Mouse (Mus musculus): Measurements from ENCODE around the gene Lyrm2.

Lyrm2 gene

DNA sequence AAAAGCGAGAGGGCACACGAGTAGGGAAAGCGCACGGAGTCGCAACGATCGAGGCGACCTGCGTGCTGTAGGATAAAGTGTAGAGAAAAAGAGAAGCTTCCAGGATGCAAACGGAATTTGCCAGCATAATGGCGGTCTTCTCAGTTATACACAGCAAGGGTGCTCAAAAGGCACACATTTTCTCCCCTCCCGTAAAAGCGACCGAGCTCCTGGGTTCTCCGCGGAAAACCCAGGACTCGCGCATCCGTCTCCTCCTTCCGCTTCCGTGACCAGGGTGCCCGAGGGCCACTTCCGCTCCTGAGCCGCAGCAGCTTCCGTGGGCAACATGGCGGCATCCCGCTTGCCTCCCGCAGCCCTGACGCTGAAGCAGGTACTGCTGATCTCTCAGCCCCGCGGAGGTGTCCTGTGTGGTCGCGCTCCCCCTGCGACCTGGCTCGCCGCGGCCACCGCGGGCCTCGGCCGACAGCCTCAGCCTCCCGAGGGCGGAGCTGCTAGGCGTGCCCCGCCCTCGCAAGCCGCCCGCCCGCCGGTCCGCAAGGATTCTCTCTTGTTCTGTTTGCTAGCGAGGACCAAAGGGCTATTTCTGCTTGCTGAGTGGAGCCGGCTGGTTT lies at the start of gene Lyrm2:
Lyrm2 (plus strand) TSS at position 288 of the 611 bp plus-strand sequence.
- peak; percentile 63 for DNase-seq (ENCODE audit: low spot score in 2 of 2)

DNA sequence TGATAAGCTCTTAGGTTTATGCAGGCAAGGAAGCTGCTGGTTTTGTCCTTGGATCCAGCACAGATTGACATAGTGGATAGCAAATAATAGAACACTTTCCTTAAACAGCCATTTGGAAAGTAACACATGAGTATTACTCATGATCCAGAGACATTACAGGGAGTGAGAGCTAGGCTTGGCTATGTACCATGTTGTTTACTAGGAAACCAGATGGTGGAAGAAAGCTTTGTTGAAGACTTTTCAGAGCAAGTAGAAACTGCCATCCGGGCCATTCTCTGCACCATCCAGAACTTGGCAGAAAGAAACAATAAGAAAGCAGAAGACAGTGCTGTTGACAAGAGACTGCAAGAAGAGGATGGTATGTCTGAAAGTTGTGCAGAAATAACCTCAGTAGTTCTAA lies 49.3 kb upstream of the Lyrm2 start:
- no peak for DNase-seq (ENCODE audit: low spot score in 2 of 2)

DNA sequence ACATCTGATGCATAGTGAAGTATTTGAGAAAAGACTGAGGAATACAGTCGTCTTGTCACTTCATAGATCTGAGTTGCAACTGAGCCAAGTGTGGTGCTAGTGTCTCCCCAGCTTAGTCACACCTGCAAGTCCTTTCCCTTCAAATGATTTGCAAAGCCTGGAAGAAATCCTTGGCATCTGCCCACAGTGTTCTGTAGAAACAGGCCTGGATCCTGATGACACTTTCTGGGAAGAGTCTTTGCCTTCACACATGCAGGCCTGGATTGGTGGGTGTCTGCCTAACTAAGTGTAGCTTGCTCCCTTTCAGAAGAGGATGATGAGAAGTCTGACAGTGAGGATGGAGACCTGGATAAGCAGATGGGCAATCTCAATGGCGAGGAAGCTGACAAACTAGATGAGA lies 42.6 kb upstream of the Lyrm2 start:
- peak in 1 of 2 experiments; percentile 14 for DNase-seq (ENCODE audit: low spot score in 2 of 2)

DNA sequence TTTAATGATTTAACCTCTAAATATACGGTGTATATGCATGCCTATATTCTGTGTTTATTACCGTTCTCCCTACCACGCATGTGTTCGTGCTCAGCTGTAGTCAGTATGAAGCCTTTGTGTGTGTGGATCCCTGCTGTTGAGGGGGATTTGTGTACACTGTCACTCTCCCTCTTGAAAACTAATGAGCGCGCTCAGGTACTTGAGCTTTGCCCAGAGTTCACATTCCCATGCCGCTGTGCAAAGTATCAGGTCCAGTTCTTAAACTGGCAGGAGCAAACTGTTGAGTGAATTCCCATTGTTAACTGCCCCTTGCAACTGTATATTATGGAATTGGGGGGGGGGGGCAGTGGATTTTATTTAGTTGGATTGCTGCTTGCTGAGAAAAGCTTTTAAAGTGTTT lies 32.6 kb upstream of the Lyrm2 start:
- DNase-seq (ENCODE audit: low spot score in 2 of 2): no peak

DNA sequence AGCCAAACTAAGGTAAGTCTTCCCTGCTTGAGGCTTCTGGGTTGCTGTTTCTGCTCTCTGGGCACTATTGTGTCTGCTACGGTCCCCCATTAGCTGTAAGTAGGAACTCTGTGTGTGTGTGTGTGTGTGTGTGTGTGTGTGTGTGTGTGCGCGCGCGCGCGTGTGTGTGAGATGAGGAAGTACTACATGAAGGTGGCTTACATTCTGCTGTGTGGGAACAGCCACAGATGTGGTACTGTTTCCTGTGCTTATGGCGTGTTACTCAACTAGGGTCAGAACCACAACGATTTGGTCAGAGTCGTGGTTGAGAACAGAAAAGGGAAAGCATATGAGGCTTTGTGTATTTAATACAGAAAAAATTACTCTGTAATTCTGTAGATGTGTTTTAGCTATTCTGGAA lies 32.0 kb upstream of the Lyrm2 start:
- no peak for DNase-seq (ENCODE audit: low spot score in 2 of 2)

DNA sequence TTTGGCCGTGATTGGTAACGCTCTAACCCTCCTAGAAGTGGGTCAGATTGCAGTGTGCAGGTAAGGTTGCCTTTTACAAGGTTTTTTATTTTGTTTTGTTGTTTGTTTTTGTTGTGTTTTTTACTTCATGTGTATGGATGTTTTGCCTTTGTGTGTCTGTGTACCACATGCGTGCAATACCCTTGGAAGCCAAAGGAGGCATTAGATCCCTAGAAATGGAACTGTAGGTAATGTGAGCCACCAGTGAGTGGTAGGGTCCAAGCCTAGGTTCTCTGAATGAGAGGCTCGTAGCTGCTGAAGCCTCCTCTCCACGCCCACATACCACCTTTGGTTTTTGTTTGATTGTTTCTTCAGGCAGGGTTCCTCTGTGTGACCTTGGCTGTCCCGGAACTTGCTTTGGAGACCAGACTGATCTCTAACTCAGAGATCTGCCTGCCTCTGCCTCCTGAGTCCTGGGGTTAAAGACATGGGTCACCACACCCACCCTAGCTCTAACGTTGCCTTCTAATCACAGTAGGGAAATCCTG lies 29.7 kb upstream of the Lyrm2 start:
- DNase-seq (ENCODE audit: low spot score in 2 of 2): no peak

DNA sequence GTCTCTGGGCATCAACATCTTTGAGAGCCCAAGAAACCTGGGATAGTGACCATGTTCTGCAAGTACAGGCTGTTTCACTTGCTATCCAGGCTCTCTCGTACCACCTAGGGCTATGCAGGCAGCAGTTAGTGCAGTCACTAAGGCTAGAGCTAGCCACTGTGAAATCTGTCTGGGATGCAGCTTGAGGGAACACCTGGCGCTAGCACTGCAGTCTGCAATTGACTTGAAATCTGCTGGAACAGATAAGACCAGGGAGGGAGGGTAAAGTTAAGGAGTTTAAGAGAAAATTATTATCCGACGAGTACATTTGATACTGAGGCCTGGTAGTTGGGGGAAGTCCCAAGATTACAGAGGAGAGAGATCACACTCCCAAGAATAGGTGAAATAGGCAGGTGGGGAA lies 20.1 kb upstream of the Lyrm2 start:
- DNase-seq (ENCODE audit: low spot score in 2 of 2): no peak

DNA sequence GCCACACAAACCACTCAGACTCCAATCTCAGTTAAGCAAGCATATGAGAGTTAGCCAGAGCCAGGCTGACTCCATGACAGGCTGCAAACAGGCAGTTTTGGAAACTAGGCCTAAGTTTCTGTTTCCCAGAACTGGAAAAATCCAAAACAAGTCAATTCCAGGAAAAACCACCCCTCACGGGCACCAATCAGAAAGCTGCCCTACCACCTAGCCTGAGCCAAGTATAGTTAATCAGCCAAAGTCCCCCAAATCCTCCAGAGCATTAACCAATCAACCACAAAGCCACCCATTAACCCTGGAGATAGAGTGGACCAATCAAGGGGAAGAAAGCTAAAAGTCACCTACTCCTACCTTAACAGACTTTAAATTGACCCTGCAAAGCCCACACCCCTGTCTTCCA lies 12.9 kb upstream of the Lyrm2 start:
- no peak for DNase-seq (ENCODE audit: low spot score in 2 of 2)

DNA sequence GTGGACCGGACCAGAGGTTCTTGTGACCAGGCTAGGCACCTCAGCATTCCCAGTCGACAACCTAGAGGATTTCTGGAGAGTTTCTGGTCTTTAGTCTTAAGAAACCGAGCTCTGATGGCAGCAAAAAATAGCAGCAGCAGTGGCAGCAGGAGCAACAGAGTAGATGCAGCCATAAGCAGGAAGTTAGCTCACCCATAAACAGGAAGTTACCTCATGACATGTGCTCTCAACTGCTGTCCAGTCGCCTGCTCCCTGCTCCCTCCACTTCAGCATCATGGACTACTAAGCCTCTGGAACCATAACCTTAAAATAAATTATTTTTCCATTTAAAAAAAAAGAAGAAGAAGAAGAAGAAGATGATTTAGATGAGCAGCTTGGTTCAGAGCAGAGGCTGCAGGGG lies 11.0 kb upstream of the Lyrm2 start:
- no peak for DNase-seq (ENCODE audit: low spot score in 2 of 2)

DNA sequence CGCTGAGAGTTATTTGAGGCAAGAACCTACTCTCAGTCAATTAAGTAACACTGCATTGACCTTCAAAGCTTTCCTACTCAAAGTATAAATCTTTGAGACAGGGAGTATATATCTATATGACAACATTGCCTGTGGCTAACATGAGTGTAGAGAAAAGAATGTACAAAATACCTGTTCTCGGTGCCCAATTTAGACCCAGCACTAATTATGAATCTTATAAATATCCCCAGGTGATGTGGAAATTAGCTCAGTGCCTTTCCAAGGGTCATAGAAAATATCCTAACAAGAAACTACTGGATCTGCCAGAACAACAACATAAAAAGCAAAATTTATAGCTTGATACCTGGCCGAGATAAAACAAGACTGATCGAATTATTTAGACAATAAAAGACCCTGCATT lies 1.1 kb upstream of the Lyrm2 start:
- DNase-seq (ENCODE audit: low spot score in 2 of 2): no peak

DNA sequence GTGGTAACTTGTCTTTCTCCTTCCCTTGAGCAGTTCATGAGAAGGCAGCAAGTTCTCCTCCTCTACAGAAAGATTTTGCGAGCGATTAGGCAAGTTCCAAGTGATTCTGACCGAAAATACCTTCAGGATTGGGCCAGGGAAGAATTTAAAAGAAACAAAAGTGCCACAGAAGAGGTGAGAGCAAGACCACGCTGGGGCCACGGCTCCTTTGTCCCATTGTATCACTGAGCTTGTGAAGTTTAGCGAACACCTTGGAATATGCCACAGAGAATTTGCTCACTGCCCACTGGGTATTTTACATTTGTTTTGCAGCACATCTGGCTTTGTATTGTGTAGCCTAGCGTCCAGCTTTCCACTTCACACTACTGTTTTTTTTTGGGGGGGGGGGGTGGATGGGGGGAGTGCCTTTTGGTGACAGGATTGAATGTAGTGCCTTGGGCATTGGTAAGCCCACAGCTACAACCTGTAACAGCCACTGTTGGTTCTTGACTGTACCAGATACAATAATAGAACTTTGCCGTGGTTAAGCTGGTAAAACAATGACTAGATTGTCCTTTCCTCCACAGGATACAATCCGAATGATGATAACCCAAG lies 621 bp downstream of the Lyrm2 start:
- no peak for DNase-seq (ENCODE audit: low spot score in 2 of 2)

DNA sequence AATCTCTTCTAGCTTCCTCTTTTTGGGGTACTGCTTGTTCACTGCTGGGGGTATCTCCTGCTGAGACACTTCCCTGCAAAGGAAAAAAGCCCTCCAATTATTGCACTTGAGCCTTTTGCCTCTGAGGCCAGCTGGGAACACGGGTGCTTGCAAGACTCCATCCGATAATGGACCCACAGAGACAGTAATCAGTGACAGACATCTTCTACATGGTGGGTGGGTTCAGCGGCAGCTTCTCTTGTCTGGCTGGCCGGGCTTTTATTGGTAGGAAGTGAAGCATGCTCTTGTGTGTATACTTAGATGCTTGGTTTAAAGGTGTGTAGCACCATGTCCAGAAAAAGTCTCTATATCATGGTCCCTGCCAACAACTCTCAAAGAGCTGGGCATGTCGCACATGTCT lies 17.4 kb downstream of the Lyrm2 start:
- DNase-seq (ENCODE audit: low spot score in 2 of 2): no peak

DNA sequence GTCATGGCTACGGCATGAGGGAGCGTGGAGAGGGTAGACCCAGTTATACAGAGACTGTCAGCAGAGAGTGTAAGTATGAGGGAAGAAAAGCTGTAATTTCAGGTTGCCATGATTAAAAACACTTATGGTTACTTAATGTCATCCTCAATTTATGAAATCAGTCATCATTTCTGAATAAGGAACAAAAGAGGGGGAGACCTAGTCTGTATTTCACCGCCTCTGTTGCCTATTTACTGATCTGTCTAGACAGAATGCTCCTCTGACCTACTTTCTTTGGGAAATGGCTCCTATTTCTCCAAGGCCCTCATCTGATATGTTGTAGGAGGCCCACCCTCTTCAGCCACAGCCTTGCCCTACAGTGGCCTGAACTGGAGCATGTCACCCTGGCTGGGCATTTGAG lies 20.6 kb downstream of the Lyrm2 start:
- no peak for DNase-seq (ENCODE audit: low spot score in 2 of 2)

DNA sequence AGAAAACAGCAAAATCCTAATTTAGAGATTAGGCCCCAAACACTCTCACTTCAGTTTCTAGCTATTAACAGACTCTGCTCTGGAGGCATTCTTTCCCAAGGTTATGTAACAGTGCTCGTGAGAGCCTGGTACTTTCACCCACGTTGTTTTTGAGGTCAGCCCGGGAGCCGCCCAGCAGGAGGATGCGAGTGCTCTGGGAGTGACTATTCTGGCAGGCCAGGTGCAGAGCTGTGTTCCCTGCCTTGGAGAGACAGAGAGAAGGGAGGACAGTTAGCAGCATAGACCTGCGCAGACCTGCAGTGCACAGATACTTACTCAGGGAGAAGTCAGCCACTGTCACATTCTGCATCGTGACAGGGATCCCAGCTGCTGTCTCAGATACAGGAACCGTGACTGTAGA lies 24.2 kb downstream of the Lyrm2 start:
- no peak for DNase-seq (ENCODE audit: low spot score in 2 of 2)

DNA sequence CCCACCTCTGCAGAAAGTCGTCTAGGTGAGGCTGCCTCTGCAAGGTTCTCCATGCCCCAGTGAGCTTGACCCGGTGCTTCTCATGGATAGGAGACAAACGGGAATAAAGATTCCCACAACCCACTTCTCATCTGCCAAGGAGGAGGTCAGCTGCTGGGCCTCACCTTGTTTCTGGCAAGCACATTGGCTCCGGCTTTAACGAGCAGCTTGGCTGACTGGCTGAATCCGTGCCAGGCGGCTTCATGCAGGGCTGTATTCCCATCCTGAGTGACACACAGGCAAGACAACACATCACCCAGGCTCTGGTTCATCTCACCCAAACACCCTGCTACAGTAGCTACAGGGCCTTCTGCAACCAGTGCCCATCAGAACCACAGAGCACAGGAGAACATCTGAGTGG lies 26.9 kb downstream of the Lyrm2 start:
- DNase-seq (ENCODE audit: low spot score in 2 of 2): no peak

DNA sequence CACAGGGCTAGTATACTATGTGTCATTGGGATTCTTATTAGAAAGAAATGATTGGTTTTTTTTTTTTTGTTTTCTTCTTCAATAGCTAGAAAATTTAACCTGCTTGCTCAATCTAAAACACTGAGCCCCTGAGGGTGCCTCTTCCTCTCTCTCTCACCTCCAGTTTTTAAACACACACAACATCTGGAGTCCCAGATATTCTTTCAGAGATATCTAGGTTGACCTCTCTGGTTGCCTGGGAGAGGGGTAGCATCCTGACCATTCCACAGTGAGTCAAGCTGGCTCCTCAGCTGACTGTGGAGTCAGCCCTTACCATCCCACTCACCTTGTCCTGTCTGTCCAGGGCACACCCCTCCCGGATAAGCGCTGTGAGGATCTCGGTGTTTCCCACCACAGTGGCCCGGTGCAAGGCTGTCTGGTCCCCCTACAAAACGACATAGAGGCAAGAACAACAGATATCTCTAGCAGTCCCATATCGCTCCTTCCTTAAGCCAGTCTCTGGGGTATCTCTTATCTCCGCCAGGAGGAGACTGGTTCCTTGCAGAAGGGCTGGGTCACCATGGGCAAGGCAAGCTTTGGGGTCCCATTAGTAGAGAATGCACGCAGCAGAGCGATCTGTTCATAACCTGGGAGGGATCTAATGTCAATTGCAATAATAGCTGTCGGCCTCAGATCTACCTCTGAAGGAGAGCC lies 28.5 kb downstream of the Lyrm2 start:
- DNase-seq (ENCODE audit: low spot score in 2 of 2): no peak

DNA sequence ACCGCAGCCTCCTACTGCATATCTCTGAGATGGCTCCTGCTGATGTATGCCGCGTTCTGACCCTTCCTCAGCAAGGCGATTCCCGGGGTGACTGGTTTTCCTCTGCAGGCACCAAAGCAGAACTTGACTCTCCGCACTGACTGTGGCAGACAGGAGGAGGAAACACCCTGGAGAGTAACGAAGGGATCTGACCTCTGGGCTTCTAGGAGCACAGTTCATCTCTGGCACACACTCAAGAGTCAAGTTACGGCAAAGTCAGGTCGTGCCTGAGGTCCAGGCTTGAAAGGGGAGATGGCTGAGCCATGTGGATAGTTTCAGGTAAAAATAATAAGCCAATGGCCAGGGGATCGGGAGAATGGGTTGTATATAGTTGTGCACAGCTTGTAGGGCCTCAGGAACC lies 29.3 kb downstream of the Lyrm2 start:
- no peak for DNase-seq (ENCODE audit: low spot score in 2 of 2)

DNA sequence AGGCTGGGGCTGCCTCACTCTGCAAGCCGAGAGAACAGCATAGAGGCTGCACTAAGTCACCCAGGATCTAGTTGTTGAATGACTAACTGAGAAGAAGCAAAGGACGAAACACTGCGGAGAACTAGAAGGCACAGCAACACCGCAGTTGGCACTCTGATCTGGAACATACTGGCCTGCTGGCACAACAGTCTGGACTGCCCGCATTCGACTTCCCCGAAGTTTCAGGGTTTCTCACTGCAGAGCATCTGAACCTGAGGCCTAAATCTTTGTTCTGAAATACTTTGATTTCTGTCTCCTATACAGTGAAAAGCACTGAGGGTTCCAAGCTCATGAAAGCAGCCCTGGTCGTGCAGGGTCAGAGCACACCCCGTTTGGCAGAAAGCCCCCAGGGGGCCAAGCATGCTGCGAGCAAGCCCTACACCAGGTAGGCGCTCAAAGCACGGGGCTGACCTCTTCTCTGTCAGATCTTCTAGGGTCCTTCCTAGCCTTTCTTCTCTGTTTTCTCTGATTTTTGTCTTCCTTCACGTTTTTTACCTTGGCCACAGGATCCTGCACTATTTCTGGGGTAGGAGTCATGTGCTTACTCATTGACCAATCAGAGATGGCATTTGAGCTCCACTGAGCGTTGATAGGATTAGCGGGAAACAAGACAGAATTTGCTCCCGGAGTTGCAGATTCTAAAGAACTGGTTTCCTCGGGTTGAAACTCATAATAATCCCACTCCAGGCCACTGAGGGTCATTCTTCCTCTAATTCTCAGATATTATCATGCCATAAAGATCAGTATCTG lies 33.6 kb downstream of the Lyrm2 start:
- no peak for DNase-seq (ENCODE audit: low spot score in 2 of 2)

DNA sequence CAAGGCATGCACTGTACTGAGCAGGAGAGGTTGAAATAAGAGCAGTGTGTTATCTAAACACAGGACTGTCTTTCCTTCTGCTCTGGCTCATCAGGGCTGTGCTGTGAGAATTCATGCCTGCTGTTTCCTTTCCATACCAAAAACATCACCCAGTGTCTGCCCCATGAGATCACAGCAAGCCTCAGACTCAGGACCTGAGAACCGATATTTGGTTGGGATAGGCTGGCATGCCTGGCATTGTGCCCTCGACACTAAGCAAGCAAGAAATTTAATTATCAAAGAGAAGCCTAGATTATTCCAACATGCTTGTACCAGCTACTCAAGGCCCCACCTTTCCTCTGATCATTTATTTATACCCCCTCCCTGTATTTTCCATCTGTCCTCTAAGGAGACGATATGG lies 34.5 kb downstream of the Lyrm2 start:
- DNase-seq (ENCODE audit: low spot score in 2 of 2): no peak

DNA sequence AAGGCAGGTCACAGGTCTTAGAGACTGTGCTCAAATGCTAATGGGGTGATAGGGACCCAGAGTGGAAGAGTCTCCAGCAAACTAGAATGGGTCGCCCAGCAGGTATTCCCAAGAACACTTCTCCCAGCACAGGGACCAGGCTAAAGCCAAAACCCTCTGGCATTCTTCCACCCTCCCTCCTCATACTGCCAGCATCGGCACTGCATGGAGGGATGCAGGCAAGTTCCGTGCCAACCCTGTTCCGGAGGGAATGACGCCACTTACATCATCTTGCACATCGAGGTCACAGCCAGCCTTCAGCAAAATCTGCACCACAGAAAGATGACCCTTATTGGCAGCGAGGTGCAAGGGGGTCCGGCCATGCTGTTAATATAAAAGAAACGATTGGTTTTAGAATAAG lies 36.0 kb downstream of the Lyrm2 start:
- no peak for DNase-seq (ENCODE audit: low spot score in 2 of 2)

DNA sequence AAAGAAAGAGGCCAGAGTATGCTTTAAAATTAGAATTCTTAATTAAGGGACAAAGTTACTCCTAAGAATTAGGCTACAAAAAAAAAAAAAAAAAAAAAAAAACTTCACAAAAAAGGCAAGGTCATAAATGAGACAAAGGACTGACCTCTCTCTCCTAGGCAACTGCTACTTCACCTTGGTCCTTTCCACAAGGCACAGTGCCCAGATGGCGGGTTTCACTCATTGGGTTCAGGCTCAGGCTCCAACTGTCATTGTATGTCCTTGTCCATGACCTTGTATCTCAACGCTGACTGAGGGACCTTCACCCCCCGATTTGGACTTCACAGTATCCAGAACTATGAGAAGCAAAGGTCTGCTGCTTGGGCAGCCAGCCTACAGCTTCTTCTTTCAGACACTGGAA lies 38.3 kb downstream of the Lyrm2 start:
- no peak for DNase-seq (ENCODE audit: low spot score in 2 of 2)

Data from frontal cortex, postnatal 25 days (tissue).